Comparison of ENCODE assay signal across 19 mouse cellular contexts in genomic region chr16:9138552-9139224, GRCm38 (mm10).
DNase-seq lines count a peak whose midpoint lies in the region; ATAC-seq and TF ChIP-seq lines count a peak whose summit lies in the region.
"Had no signal": no experiment of that assay in that cellular context is flagged by ENCODE, and none has a peak within 500 bp of the region (broad histone marks: within the 10 kb centered on the region; RNA-seq: fewer than 3 reads in every experiment).

No protein-coding gene starts in this region.

- no peaks in the 10 kb centered on the region for H3K36me3 ChIP-seq in lung, embryonic 16.5 days (ENCODE audit: control insufficient read depth, insufficient read depth, low read length)
- no peaks in the 10 kb centered on the region for H3K36me3 ChIP-seq in stomach, postnatal 0 days (ENCODE audit: control insufficient read depth, insufficient read depth, low read length)
- H3K36me3 ChIP-seq: heart, embryonic 12.5 days; limb, embryonic 15.5 days had no signal

- H3K4me3 ChIP-seq in lung, embryonic 16.5 days (ENCODE audit: low read length), result no peak overlapping the region
- no peak overlapping the region for H3K4me3 ChIP-seq in stomach, postnatal 0 days (ENCODE audit: low read depth, low read length)
- H3K4me3 ChIP-seq: heart, embryonic 12.5 days; limb, embryonic 15.5 days had no signal

- no peak overlapping the region for H3K4me2 ChIP-seq in lung, embryonic 16.5 days (ENCODE audit: low read depth, low read length)
- no peak overlapping the region for H3K4me2 ChIP-seq in stomach, postnatal 0 days (replicated peaks; ENCODE audit: low read depth)
- H3K4me2 ChIP-seq: heart, embryonic 12.5 days; limb, embryonic 15.5 days; midbrain, embryonic 11.5 days had no signal

- WGBS in lung, embryonic 16.5 days, result 37% methylated on average over 8 of the region's 8 CpGs
- 51% methylated on average over 8 of the region's 8 CpGs for WGBS in stomach, postnatal 0 days

- no peaks in the 10 kb centered on the region for H3K27me3 ChIP-seq in lung, embryonic 16.5 days (ENCODE audit: control insufficient read depth, insufficient read depth, low read depth, low read length)
- no peaks in the 10 kb centered on the region for H3K27me3 ChIP-seq in stomach, postnatal 0 days (ENCODE audit: control insufficient read depth, insufficient read depth, low read length)
- H3K27me3 ChIP-seq: heart, embryonic 12.5 days; limb, embryonic 15.5 days had no signal

- no peak for TF ChIP-seq EP300 in stomach, postnatal 0 days (optimal IDR thresholded peaks at IDR 0.05)

- ATAC-seq in lung, embryonic 16.5 days (ENCODE audit: low read depth), result peak; percentile 69
- peak; percentile 79 for ATAC-seq in stomach, postnatal 0 days (ENCODE audit: low FRiP score, low TSS enrichment)
- ATAC-seq: forebrain, embryonic 14.5 days had no signal

- no peak overlapping the region for H3K9ac ChIP-seq in lung, embryonic 16.5 days (ENCODE audit: low read length)
- no peak overlapping the region for H3K9ac ChIP-seq in stomach, postnatal 0 days (ENCODE audit: low read length)
- H3K9ac ChIP-seq: heart, embryonic 12.5 days; limb, embryonic 15.5 days; liver, embryonic 14.5 days had no signal

- H3K27ac ChIP-seq in lung, embryonic 16.5 days (ENCODE audit: low read length), result no peak overlapping the region
- H3K27ac ChIP-seq in stomach, postnatal 0 days (replicated peaks), result no peak overlapping the region
- H3K27ac ChIP-seq: limb, embryonic 15.5 days; liver, embryonic 14.5 days had no signal

- H3K4me1 ChIP-seq in lung, embryonic 16.5 days (replicated peaks; ENCODE audit: control insufficient read depth, insufficient read depth, low read length), result 0 out of 2 replicates have a peak, but pooled peaks cover 3% of the 10 kb centered on the region
- no peaks in the 10 kb centered on the region for H3K4me1 ChIP-seq in stomach, postnatal 0 days (replicated peaks; ENCODE audit: control insufficient read depth, insufficient read depth)
- H3K4me1 ChIP-seq: limb, embryonic 15.5 days had no signal

- TF ChIP-seq CTCF in stomach, postnatal 0 days (IDR thresholded peaks at IDR 0.05; ENCODE audit: low read depth), result no peak

- no peaks in the 10 kb centered on the region for H3K9me3 ChIP-seq in lung, embryonic 16.5 days (ENCODE audit: control insufficient read depth, low read length)
- H3K9me3 ChIP-seq in stomach, postnatal 0 days (ENCODE audit: control insufficient read depth, low read length), result no peaks in the 10 kb centered on the region
- H3K9me3 ChIP-seq: heart, embryonic 12.5 days; limb, embryonic 15.5 days had no signal

- DNase-seq in lung, adult 18-20 months, result peak; percentile 10 to 32
- DNase-seq in lung, postnatal 14 days, result no peak
- peak; percentile 33 for DNase-seq in adrenal gland, postnatal 10 days
- DNase-seq in stomach, postnatal 0 days (ENCODE audit: low spot score), result no peak
- DNase-seq in right cerebral cortex, postnatal 36 days (ENCODE audit: low spot score in 2 of 2), result no peak
- DNase-seq in frontal cortex, postnatal 25 days (ENCODE audit: low spot score in 2 of 2), result no peak
- no peak for DNase-seq in thymus, postnatal 36 days
- DNase-seq: cerebellum, adult 8-10 months; cerebellum, postnatal 36 days; heart, postnatal 10 days; kidney, adult 11 months; kidney, postnatal 4 days; left cerebral cortex, postnatal 4 days had no signal

Comparison
In these comparisons a context has a peak if more than half of its experiments do, and no peak if none do; other contexts are left out.
1. DNase-seq: peak in lung, adult 18-20 months (2 of 2) and adrenal gland, postnatal 10 days (single experiment); none in lung, postnatal 14 days (single experiment), stomach, postnatal 0 days (single experiment), right cerebral cortex, postnatal 36 days (0 of 2), frontal cortex, postnatal 25 days (0 of 2) and thymus, postnatal 36 days (0 of 2).